Mouse (Mus musculus): ENCODE data around the gene Gm5447. TPM values are rescaled to one million over a fixed set of nuclear protein-coding genes. Genes with fewer than 3 reads are reported as not detected.

The Gm5447 gene
- polyA plus RNA-seq (2012; rRNA removed): not detected in 2 replicates

GRCm38 (mm10) chr13:30973501-30974246 is at the start of gene Gm5447, which contains the start of gene Exoc2:
TSS of gene Gm5447 (plus strand) at chr13:30974204.
TSS of gene Exoc2 (minus strand) at chr13:30974093.

GRCm38 (mm10) chr13:30947540-30947939 is 26.5 kb upstream of the Gm5447 start, which contains the start of gene Hus1b:
TSS of gene Hus1b (minus strand) at chr13:30947759.

Other genes starting within 250 kb of the Gm5447 start
- gene Irf4, start 225.0 kb upstream of the Gm5447 start, polyA plus RNA-seq (2012; rRNA removed): 0.50 and 0.55 TPM in 2 replicates
- 0.23 and 0.31 TPM in 2 replicates for gene Hus1b, start 26.4 kb upstream of the Gm5447 start, polyA plus RNA-seq (2012; rRNA removed)
- 8.9 and 10.5 TPM in 2 replicates for gene Exoc2, start 111 bp upstream of the Gm5447 start, polyA plus RNA-seq (2012; rRNA removed)